Mouse (Mus musculus) intestine, embryonic 14.5 days (tissue): Measurements from ENCODE around the gene Eya2. TPM values are rescaled to one million over a fixed set of nuclear protein-coding genes. Genes with fewer than 3 reads are reported as not detected.

Source experiments
- ATAC-seq: fragments of 200-750 bp; cut with Nextera tagmentation; replicated peaks from 2 replicates; pipeline ENCODE4 v1.8.0; 2017; ENCODE audit warnings: low read depth, moderate number of reproducible peaks, moderate TSS enrichment, moderate library complexity; ENCODE audit not compliant: low FRiP score, low TSS enrichment
- DNase-seq: peaks from one replicate; pipeline ENCODE4 v3.0.0-alpha.2; 2018; ENCODE audit warnings: low spot score
- H3K27ac ChIP-seq: fragments of 300-500 bp; sonication (generic); 2 replicates; pipeline ENCODE4 v1.5.1; 2014; ENCODE audit warnings: low read depth, mild to moderate bottlenecking, control low read depth
- H3K27me3 ChIP-seq: fragments of 300-500 bp; sonication (generic); replicated peaks from 2 replicates; pipeline ENCODE4 v1.6.1; 2014; ENCODE audit warnings: low read length, control low read depth; ENCODE audit not compliant: control insufficient read depth, insufficient read depth
- H3K36me3 ChIP-seq: fragments of 300-500 bp; sonication (generic); 2 replicates; pipeline ENCODE4 v1.6.1; 2014; ENCODE audit warnings: low read length, control low read depth; ENCODE audit not compliant: control insufficient read depth, insufficient read depth
- H3K4me1 ChIP-seq: fragments of 300-500 bp; sonication (generic); replicated peaks from 2 replicates; pipeline ENCODE4 v1.6.1; 2014; ENCODE audit warnings: low read length, control low read depth, mixed read lengths; ENCODE audit not compliant: control insufficient read depth, insufficient read depth
- H3K4me2 ChIP-seq: fragments of 300-500 bp; sonication (generic); 2 replicates; pipeline ENCODE4 v1.6.1; 2014; ENCODE audit warnings: low read length
- H3K4me3 ChIP-seq: fragments of 300-500 bp; sonication (generic); 2 replicates; pipeline ENCODE4 v1.5.1; 2014; ENCODE audit warnings: low read depth, low read length, control low read depth, mixed read lengths
- H3K9ac ChIP-seq: fragments of 300-500 bp; sonication (generic); 2 replicates; pipeline ENCODE4 v1.6.1; 2014; ENCODE audit warnings: mild to moderate bottlenecking, low read length
- H3K9me3 ChIP-seq: fragments of 300-500 bp; sonication (generic); 2 replicates; pipeline ENCODE4 v1.6.1; 2016; ENCODE audit warnings: low read length, control low read depth; ENCODE audit not compliant: control insufficient read depth
- WGBS: fragments of 180-500 bp; shearing (Covaris S2); extraction: QIAGEN DNeasy Blood & Tissue Kit; methylation state at CpG from one replicate; pipeline ENCODE4 v1.1.7; 2014; 5-methylcytosine and 5-hydroxymethylcytosine counted together
- polyA plus RNA-seq: library from polyadenylated mRNA; unstranded; fragments of >200 nt; fragmentation: Nextera tagmentation; extraction: Ambion mirVana; gene quantifications from 2 replicates; pipeline ENCODE4 v1.2.1, GENCODE M21; 2014

Eya2 gene
- polyA plus RNA-seq, 1 experiment from 2014 or later = 0.85 TPM

DNA sequence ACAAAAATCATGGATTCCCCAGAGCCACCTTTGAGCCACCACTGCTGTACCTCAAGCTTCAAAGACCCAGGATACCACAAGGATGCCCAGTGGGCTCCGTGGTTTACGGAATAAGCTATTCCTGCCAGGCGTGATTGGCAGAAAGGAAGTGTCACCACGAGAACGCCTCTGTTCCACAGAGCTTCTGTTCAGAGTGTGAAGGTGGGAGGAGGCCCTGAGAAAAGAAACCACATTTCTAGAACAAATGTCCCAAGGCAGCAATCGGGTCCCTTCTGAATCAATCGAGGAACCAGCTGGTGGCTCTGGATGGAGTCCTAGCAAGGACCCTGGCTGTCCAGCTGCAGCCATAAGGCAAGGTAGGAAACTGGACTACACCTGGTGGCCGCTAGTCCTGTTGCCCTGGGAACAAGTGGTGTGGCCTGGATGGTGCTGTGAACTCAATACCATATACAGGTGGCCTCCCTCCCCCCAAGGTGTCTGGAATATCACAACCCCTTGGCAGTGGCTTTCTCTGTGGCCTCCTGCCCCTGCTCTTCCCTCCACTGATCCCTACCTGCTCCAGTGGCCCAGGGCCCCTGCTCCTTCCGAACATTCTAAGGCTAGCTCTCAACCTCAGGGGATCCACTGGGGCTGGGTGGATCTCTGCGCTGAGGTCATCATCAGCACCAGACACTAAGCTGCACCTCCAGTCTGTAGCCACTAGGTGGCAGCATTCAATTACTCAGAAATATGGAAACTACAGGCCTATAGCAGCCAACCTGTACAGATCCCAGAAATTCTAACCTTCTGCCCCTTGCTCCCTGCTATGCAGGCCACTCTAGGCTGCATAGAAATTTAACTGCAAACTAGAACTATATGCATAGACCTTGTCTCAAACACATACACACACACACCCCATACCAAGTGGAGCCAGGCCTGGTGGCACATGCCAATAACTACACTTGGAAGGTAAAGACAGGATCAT lies 224.4 kb downstream of the Eya2 start:
- Histone ChIP-seq H3K4me1 (no peaks in the 10 kb centered on the region), H3K27me3 (no peaks in the 10 kb centered on the region), H3K9me3 (no peaks in the 10 kb centered on the region), H3K4me3 (no peak overlapping the region), H3K9ac (no peak overlapping the region), H3K4me2 (no peak overlapping the region), H3K36me3 (peaks cover 89% of the 10 kb centered on the region), H3K27ac (no peak overlapping the region)
- WGBS = 81% methylated on average over 10 of the region's 10 CpGs
- DNase-seq = peak; percentile 79
- ATAC-seq = peak; percentile 64

DNA sequence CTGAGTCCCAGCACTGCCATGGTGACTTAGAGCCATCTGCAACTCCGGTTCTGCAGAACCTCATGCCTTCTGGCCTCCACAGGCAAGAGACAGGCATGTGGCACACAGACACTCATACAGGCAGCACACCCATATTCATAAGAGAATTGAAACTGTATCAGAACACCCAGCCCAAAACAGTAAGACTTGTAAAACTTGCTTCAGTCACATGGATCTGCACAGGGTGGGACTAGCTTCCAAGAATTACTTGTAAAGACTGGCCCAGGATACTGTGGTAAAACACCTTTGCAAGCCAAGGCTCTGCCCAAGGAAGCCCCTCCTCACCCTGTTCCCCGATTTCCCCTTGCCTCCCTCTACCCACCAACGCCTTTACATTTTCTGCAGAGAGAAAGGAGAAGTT lies 225.2 kb downstream of the Eya2 start:
- Histone ChIP-seq H3K4me3 (no peak overlapping the region), H3K9me3 (no peaks in the 10 kb centered on the region), H3K36me3 (peaks cover 89% of the 10 kb centered on the region), H3K27me3 (no peaks in the 10 kb centered on the region), H3K9ac (no peak overlapping the region), H3K4me1 (no peaks in the 10 kb centered on the region), H3K4me2 (no peak overlapping the region), H3K27ac (no peak overlapping the region)
- no peak for ATAC-seq
- no peak for DNase-seq
- 84% methylated on average over 3 of the region's 3 CpGs for WGBS

GRCm38 (mm10) chr2:165820504-165821095 lies 225.8 kb downstream of the Eya2 start:
- Histone ChIP-seq H3K27me3 (no peaks in the 10 kb centered on the region), H3K27ac (no peak overlapping the region), H3K4me3 (no peak overlapping the region), H3K9ac (no peak overlapping the region), H3K4me1 (no peaks in the 10 kb centered on the region), H3K4me2 (no peak overlapping the region), H3K9me3 (no peaks in the 10 kb centered on the region), H3K36me3 (peaks cover 90% of the 10 kb centered on the region)
- ATAC-seq (no peak), DNase-seq (no peak)
- 81% methylated on average over 15 of the region's 15 CpGs for WGBS

Other genes starting within 250 kb of the Eya2 start
- 0.72 and 1.5 TPM in 2 replicates for gene Zfp663, start 226.3 kb upstream of the Eya2 start, polyA plus RNA-seq
- 9.2 and 10.4 TPM in 2 replicates for gene Zfp334, start 206.8 kb upstream of the Eya2 start, polyA plus RNA-seq
- gene Ocstamp, start 194.6 kb upstream of the Eya2 start, polyA plus RNA-seq = 0.23 and 0.32 TPM in 2 replicates
- gene Slc13a3, start 121.8 kb upstream of the Eya2 start, polyA plus RNA-seq = 0.09 and 0.12 TPM in 2 replicates
- gene Trp53rka, start 101.7 kb upstream of the Eya2 start, polyA plus RNA-seq = 35.4 and 37.1 TPM in 2 replicates
- 4.6 and 4.7 TPM in 2 replicates for gene Slc2a10, start 91.2 kb upstream of the Eya2 start, polyA plus RNA-seq